ENCODE assay signal across 8 mouse cellular contexts in genomic region chr15:98804054-98804453, GRCm38 (mm10). TPM values are rescaled to one million over a fixed set of nuclear protein-coding genes. Genes with fewer than 3 reads are reported as not detected.
A peak's percentile ranks its signal among the peaks of the same experiment; 100 is the strongest.
DNase-seq lines count a peak whose midpoint lies in the region; ATAC-seq and TF ChIP-seq lines count a peak whose summit lies in the region.

No protein-coding gene starts in this region.

- no peaks in the 10 kb centered on the region for H3K9me3 ChIP-seq in MEL (replicated peaks; ENCODE audit: insufficient read depth, low read length)
- H3K9me3 ChIP-seq in forebrain, postnatal 0 days (ENCODE audit: low read length): no peaks in the 10 kb centered on the region

- ATAC-seq in forebrain, postnatal 0 days: peak; percentile 32; the same call in 1 of the 2 replicates
- peak; percentile 49 to 60; a peak in 3 of 4 replicates for ATAC-seq in hematopoietic stem cell, adult 5-6 weeks (replicated peaks in 1 of 2; ENCODE audit: insufficient read depth in 1 of 2, low FRiP score in 2 of 2, low TSS enrichment in 1 of 2, low read depth in 1 of 2, poor library complexity in 2 of 2, severe bottlenecking in 2 of 2)
- peak; percentile 53 for ATAC-seq in neutrophil, adult 5-6 weeks (ENCODE audit: extremely low read depth, insufficient number of reproducible peaks, low FRiP score, poor library complexity, severe bottlenecking)

- TF ChIP-seq CTCF in MEL (IDR thresholded peaks at IDR 0.05 in 2 of 3, conservative IDR thresholded peaks at IDR 0.05 in 1 of 3; ENCODE audit: control insufficient read depth in 1 of 3, insufficient read depth in 1 of 3, low read depth in 2 of 3, low read length in 3 of 3, poor library complexity in 1 of 3, severe bottlenecking in 1 of 3): peak; percentile 89 to 95 (median 94)
- TF ChIP-seq CTCF in forebrain, postnatal 0 days (IDR thresholded peaks at IDR 0.05; ENCODE audit: low read depth): peak; percentile 89
- TF ChIP-seq CTCF in lung, adult 2 months (IDR thresholded peaks at IDR 0.05; ENCODE audit: insufficient read depth, low read length): peak; percentile 63
- peak; percentile 82 for TF ChIP-seq CTCF in thymus, adult 2 months (IDR thresholded peaks at IDR 0.05; ENCODE audit: borderline replicate concordance, control insufficient read depth, extremely low read depth, insufficient read depth, low read length, poor library complexity)

- no peak for TF ChIP-seq EP300 in MEL (IDR thresholded peaks at IDR 0.05; ENCODE audit: low read depth in 1 of 2, low read length in 2 of 2)

- peak; percentile 91 for DNase-seq in MEL (ENCODE audit: low read depth, low spot score)
- peak; percentile 88 to 94 for DNase-seq in cerebellum, adult 18-20 months
- peak; percentile 88 for DNase-seq in forebrain, postnatal 0 days
- peak; percentile 79 to 92 for DNase-seq in layer of hippocampus, adult 8-10 months (ENCODE audit: low spot score in 2 of 2)
- peak; percentile 86 for DNase-seq in lung, adult 2 months
- peak; percentile 83 for DNase-seq in thymus, adult 2 months

- H3K9ac ChIP-seq in MEL (ENCODE audit: control insufficient read depth, low read depth, low read length, poor library complexity, severe bottlenecking): peak overlapping the region; percentile 67
- no peak overlapping the region for H3K9ac ChIP-seq in forebrain, postnatal 0 days

- H3K4me2 ChIP-seq in forebrain, postnatal 0 days (ENCODE audit: low read depth): peak overlapping the region; percentile 36

- peaks cover 2 to 12% of the 10 kb centered on the region in 2 experiments; a peak in 2 of 4 replicates for H3K4me1 ChIP-seq in MEL (ENCODE audit: control insufficient read depth in 1 of 2, insufficient read depth in 2 of 2, low read length in 2 of 2)
- H3K4me1 ChIP-seq in forebrain, postnatal 0 days (ENCODE audit: insufficient read depth): peaks cover 10% of the 10 kb centered on the region; the same call in 1 of the 2 replicates
- H3K4me1 ChIP-seq in lung, adult 2 months (ENCODE audit: control insufficient read depth, insufficient read depth, low read length): peaks cover 5% of the 10 kb centered on the region
- peaks cover 36% of the 10 kb centered on the region for H3K4me1 ChIP-seq in thymus, adult 2 months (replicated peaks; ENCODE audit: control insufficient read depth, insufficient read depth, low read length)

- no peak overlapping the region for H3K27ac ChIP-seq in MEL (ENCODE audit: control insufficient read depth, low read depth, low read length)
- no peak overlapping the region for H3K27ac ChIP-seq in forebrain, postnatal 0 days (ENCODE audit: low read depth, low read length)
- no peak overlapping the region for H3K27ac ChIP-seq in thymus, adult 2 months (ENCODE audit: control insufficient read depth, insufficient read depth, low read length)

- peak; percentile 90 for TF ChIP-seq RAD21 in MEL (IDR thresholded peaks at IDR 0.05; ENCODE audit: low read depth, low read length)

- peak overlapping the region in 1 of 2 experiments; percentile 38; a peak in 2 of 4 replicates for H3K4me3 ChIP-seq in MEL (ENCODE audit: control insufficient read depth in 1 of 2, insufficient read depth in 1 of 2, low read depth in 2 of 2, low read length in 2 of 2)
- H3K4me3 ChIP-seq in forebrain, postnatal 0 days (ENCODE audit: low read depth, low read length): no peak overlapping the region; the same call in 1 of the 2 replicates
- H3K4me3 ChIP-seq in lung, adult 2 months (replicated peaks; ENCODE audit: extremely low read depth, low read depth, low read length): no peak overlapping the region
- H3K4me3 ChIP-seq in thymus, adult 2 months (ENCODE audit: control insufficient read depth, insufficient read depth, low read length): no peak overlapping the region

- H3K79me2 ChIP-seq in MEL (ENCODE audit: control insufficient read depth, insufficient read depth, low read length, poor library complexity): peaks cover 28% of the 10 kb centered on the region

- no peaks in the 10 kb centered on the region for H3K27me3 ChIP-seq in MEL (ENCODE audit: control insufficient read depth in 1 of 2, insufficient read depth in 2 of 2, low read length in 2 of 2)
- H3K27me3 ChIP-seq in forebrain, postnatal 0 days (ENCODE audit: insufficient read depth, low read length): peaks cover 84% of the 10 kb centered on the region
- peaks cover 36% of the 10 kb centered on the region for H3K27me3 ChIP-seq in thymus, adult 2 months (ENCODE audit: control insufficient read depth, insufficient read depth, low read length)

- no peak for TF ChIP-seq POLR2A in MEL (IDR thresholded peaks at IDR 0.05; ENCODE audit: control insufficient read depth in 1 of 2, insufficient read depth in 1 of 2, low read depth in 1 of 2, low read length in 2 of 2, poor library complexity in 1 of 2)
- TF ChIP-seq POLR2A in lung, adult 2 months (IDR thresholded peaks at IDR 0.05; ENCODE audit: borderline replicate concordance, extremely low read depth, low read depth, low read length): no peak
- no peak for TF ChIP-seq POLR2A in thymus, adult 2 months (IDR thresholded peaks at IDR 0.05; ENCODE audit: control insufficient read depth, extremely low read depth, insufficient read depth, low read length, poor library complexity)

- H3K36me3 ChIP-seq in MEL (ENCODE audit: control insufficient read depth in 1 of 2, insufficient read depth in 2 of 2, low read length in 2 of 2): peaks cover 0 to 8% of the 10 kb centered on the region in 2 experiments; a peak in 2 of 4 replicates
- H3K36me3 ChIP-seq in forebrain, postnatal 0 days (ENCODE audit: insufficient read depth): no peaks in the 10 kb centered on the region
- H3K36me3 ChIP-seq in thymus, adult 2 months (ENCODE audit: control insufficient read depth, insufficient read depth, low read length): no peaks in the 10 kb centered on the region

- under 1% methylated on average over 32 of the region's 32 CpGs for WGBS in forebrain, postnatal 0 days
- under 1% methylated on average over 32 of the region's 32 CpGs for WGBS in lung, adult 2 months
- under 1% methylated on average over 32 of the region's 32 CpGs for WGBS in thymus, adult 2 months

TF ChIP-seq in MEL, 35 proteins besides CTCF, POLR2A, EP300 and RAD21 (continues in another document):
- no peak for TF ChIP-seq BHLHE40 (IDR thresholded peaks at IDR 0.05; ENCODE audit: borderline replicate concordance, low read depth, low read length)

RNA-seq across cellular contexts. Expression of gene Ddn, which starts 5.2 kb away (rescaled TPM):
- 2.8 and 4.0 TPM in 2 replicates for total RNA-seq in MEL (2012; rRNA removed)
- 1 to 10 TPM in 1 of 2 experiments, not detected in 1; 4.2 TPM for polyA plus RNA-seq in MEL (2012; ENCODE audit: insufficient read depth in 1 of 2, insufficient read length in 2 of 2, low read depth in 1 of 2, low replicate concordance in 2 of 2, missing spikeins in 1 of 2)
- 36.3 and 49.6 TPM in 2 replicates for total RNA-seq in forebrain, postnatal 0 days (2014; rRNA removed)
- polyA plus RNA-seq in forebrain, postnatal 0 days (2015; fragmentation: Nextera tagmentation; extraction: Ambion mirVana): 2.2 TPM in 2 replicates
- total RNA-seq in hematopoietic stem cell, adult 5-6 weeks (2017): 0.15 and 0.63 TPM in 2 replicates
- 1,000 to 10,000 TPM; 1,258 to 1,383 (median 1,345) TPM for total RNA-seq in layer of hippocampus, adult 8-10 months (2022)
- 0.21 and 0.31 TPM in 2 replicates for polyA plus RNA-seq in lung, adult 2 months (2012; rRNA removed)
- total RNA-seq in neutrophil, adult 5-6 weeks (2017): 0.12 and 0.25 TPM in 2 replicates
- 0.26 and 0.65 TPM in 2 replicates for polyA plus RNA-seq in thymus, adult 2 months (2012; rRNA removed)

RNA-seq across cellular contexts. Expression of gene Wnt1, which starts 14.4 kb away (rescaled TPM):
- not detected in 2 replicates for total RNA-seq in MEL (2012; rRNA removed)
- polyA plus RNA-seq in MEL (2012; ENCODE audit: insufficient read depth in 1 of 2, insufficient read length in 2 of 2, low read depth in 1 of 2, low replicate concordance in 2 of 2, missing spikeins in 1 of 2): not detected
- total RNA-seq in forebrain, postnatal 0 days (2014; rRNA removed): not detected in 2 replicates
- 0.33 and 0.35 TPM in 2 replicates for polyA plus RNA-seq in forebrain, postnatal 0 days (2015; fragmentation: Nextera tagmentation; extraction: Ambion mirVana)
- not detected in 2 replicates for total RNA-seq in hematopoietic stem cell, adult 5-6 weeks (2017)
- not detected for total RNA-seq in layer of hippocampus, adult 8-10 months (2022)
- polyA plus RNA-seq in lung, adult 2 months (2012; rRNA removed): not detected in 2 replicates
- total RNA-seq in neutrophil, adult 5-6 weeks (2017): not detected in 2 replicates
- 0.07 and 0.22 TPM in 2 replicates for polyA plus RNA-seq in thymus, adult 2 months (2012; rRNA removed)

RNA-seq across cellular contexts. Expression of gene Wnt10b, which starts 26.1 kb away (rescaled TPM):
- total RNA-seq in MEL (2012; rRNA removed): 0.13 and 0.23 TPM in 2 replicates
- under 1 TPM in 1 of 2 experiments, not detected in 1; 0.14 TPM for polyA plus RNA-seq in MEL (2012; ENCODE audit: insufficient read depth in 1 of 2, insufficient read length in 2 of 2, low read depth in 1 of 2, low replicate concordance in 2 of 2, missing spikeins in 1 of 2)
- 0.31 and 1.1 TPM in 2 replicates for total RNA-seq in forebrain, postnatal 0 days (2014; rRNA removed)
- not detected in 2 replicates for polyA plus RNA-seq in forebrain, postnatal 0 days (2015; fragmentation: Nextera tagmentation; extraction: Ambion mirVana)
- total RNA-seq in hematopoietic stem cell, adult 5-6 weeks (2017): 1.4 and 1.8 TPM in 2 replicates
- total RNA-seq in layer of hippocampus, adult 8-10 months (2022): under 1 TPM; 0.16 to 0.59 (median 0.41) TPM
- polyA plus RNA-seq in lung, adult 2 months (2012; rRNA removed): 21.8 and 37.4 TPM in 2 replicates
- total RNA-seq in neutrophil, adult 5-6 weeks (2017): 0.58 and 0.74 TPM in 2 replicates
- polyA plus RNA-seq in thymus, adult 2 months (2012; rRNA removed): 3.4 and 3.9 TPM in 2 replicates

RNA-seq across cellular contexts. Expression of gene Prkag1, which starts 27.3 kb away (rescaled TPM):
- total RNA-seq in MEL (2012; rRNA removed): 122 and 126 TPM in 2 replicates
- polyA plus RNA-seq in MEL (2012; ENCODE audit: insufficient read depth in 1 of 2, insufficient read length in 2 of 2, low read depth in 1 of 2, low replicate concordance in 2 of 2, missing spikeins in 1 of 2): 100 to 1,000 TPM; 141 to 348 TPM
- 46.5 and 48.3 TPM in 2 replicates for total RNA-seq in forebrain, postnatal 0 days (2014; rRNA removed)
- polyA plus RNA-seq in forebrain, postnatal 0 days (2015; fragmentation: Nextera tagmentation; extraction: Ambion mirVana): 55.0 and 58.4 TPM in 2 replicates
- 70.7 and 115 TPM in 2 replicates for total RNA-seq in hematopoietic stem cell, adult 5-6 weeks (2017)
- total RNA-seq in layer of hippocampus, adult 8-10 months (2022): 10 to 100 TPM; 49.0 to 55.2 (median 50.2) TPM
- 51.0 and 62.8 TPM in 2 replicates for polyA plus RNA-seq in lung, adult 2 months (2012; rRNA removed)
- total RNA-seq in neutrophil, adult 5-6 weeks (2017): 107 and 111 TPM in 2 replicates
- 90.7 and 105 TPM in 2 replicates for polyA plus RNA-seq in thymus, adult 2 months (2012; rRNA removed)

RNA-seq across cellular contexts. Expression of gene Arf3, which starts 41.0 kb away (rescaled TPM):
- 37.4 and 41.1 TPM in 2 replicates for total RNA-seq in MEL (2012; rRNA removed)
- 100 to 1,000 TPM; 140 to 239 TPM for polyA plus RNA-seq in MEL (2012; ENCODE audit: insufficient read depth in 1 of 2, insufficient read length in 2 of 2, low read depth in 1 of 2, low replicate concordance in 2 of 2, missing spikeins in 1 of 2)
- 99.6 and 116 TPM in 2 replicates for total RNA-seq in forebrain, postnatal 0 days (2014; rRNA removed)
- polyA plus RNA-seq in forebrain, postnatal 0 days (2015; fragmentation: Nextera tagmentation; extraction: Ambion mirVana): 62.5 and 104 TPM in 2 replicates
- 36.0 and 38.6 TPM in 2 replicates for total RNA-seq in hematopoietic stem cell, adult 5-6 weeks (2017)
- 100 to 1,000 TPM; 730 to 835 (median 787) TPM for total RNA-seq in layer of hippocampus, adult 8-10 months (2022)
- polyA plus RNA-seq in lung, adult 2 months (2012; rRNA removed): 110 and 166 TPM in 2 replicates
- 53.5 and 60.3 TPM in 2 replicates for total RNA-seq in neutrophil, adult 5-6 weeks (2017)
- 165 and 182 TPM in 2 replicates for polyA plus RNA-seq in thymus, adult 2 months (2012; rRNA removed)

Comparison
In these comparisons a context has a peak if more than half of its experiments do, and no peak if none do; other contexts are left out.
1. RNA of gene Ddn, which starts 5.2 kb away (total RNA-seq): 1,258 to 1,383 TPM in layer of hippocampus, adult 8-10 months; 36.3 to 49.6 TPM in forebrain, postnatal 0 days, 2.8 to 4.0 TPM in MEL, 0.15 to 0.63 TPM in hematopoietic stem cell, adult 5-6 weeks and 0.12 to 0.25 TPM in neutrophil, adult 5-6 weeks; every median in the first group is over 10 times any median in the second.
2. Peak in every context shown above with its lines, with median percentiles within 50 percentile points of each other: DNase-seq, CTCF ChIP-seq and ATAC-seq.